Mouse (Mus musculus): ENCODE results near the gene Ccdc120.

DNA sequence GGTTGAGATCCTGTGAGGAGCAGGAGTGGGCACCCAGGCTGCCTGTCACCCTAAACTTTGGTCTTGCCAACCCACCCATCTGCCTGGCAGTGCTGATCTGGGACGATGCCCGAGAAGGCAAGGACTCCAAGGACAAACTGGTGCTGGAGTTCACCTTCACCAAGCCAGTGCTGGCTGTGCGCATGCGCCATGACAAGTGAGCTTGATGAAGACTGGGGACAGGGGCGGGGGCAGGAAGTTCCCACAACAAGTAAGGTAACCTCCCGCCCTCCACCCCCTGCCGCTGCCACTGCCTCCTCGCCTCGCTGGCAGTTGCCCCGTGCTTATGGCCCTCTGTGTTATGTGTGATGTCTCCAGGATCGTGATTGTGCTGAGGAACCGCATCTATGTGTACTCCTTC, 24.9 kb downstream of the Ccdc120 start:
- no peak for TF ChIP-seq SRF (IDR thresholded peaks at IDR 0.05; ENCODE audit: control insufficient read depth, insufficient read length, low read depth)
- no peak for TF ChIP-seq POLR2A (IDR thresholded peaks at IDR 0.05; ENCODE audit: insufficient read length, low read depth)
- TF ChIP-seq MYOD1 (IDR thresholded peaks at IDR 0.05; ENCODE audit: control insufficient read depth in 1 of 3, insufficient read length in 2 of 3, low read depth in 2 of 3), result no peak
- no peak for TF ChIP-seq E2F4 (IDR thresholded peaks at IDR 0.05; ENCODE audit: insufficient read depth)

Measured in myocyte (in vitro differentiated cells).